Mouse (Mus musculus) retina, embryonic 14.5 days (tissue): ENCODE results near the gene Gm42715.

Source experiments
- DNase-seq: peaks from one replicate; pipeline ENCODE4 v3.0.0-alpha.2; 2015; ENCODE audit warnings: low spot score

The Gm42715 gene

DNA sequence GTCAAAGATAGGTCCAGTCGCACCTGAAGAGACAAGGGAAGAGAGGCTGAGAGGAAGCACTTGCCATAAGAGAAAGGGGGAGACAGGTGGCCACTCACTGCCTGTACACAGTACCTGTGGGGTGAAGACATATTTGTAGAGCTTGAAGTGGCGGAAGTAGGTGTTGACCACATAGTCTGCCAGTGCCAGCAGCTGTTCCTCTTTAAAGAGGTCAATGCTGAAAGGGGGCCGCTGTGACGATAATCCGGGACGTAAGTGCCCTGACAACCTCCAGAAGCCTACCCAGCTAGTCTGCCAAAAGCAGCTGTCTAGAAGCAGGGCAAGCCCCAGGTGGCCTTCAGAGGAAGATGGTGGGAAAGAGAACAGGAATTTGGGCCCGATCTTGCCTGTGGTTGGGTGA lies 65.6 kb downstream of the Gm42715 start:
- no peak for DNase-seq

DNA sequence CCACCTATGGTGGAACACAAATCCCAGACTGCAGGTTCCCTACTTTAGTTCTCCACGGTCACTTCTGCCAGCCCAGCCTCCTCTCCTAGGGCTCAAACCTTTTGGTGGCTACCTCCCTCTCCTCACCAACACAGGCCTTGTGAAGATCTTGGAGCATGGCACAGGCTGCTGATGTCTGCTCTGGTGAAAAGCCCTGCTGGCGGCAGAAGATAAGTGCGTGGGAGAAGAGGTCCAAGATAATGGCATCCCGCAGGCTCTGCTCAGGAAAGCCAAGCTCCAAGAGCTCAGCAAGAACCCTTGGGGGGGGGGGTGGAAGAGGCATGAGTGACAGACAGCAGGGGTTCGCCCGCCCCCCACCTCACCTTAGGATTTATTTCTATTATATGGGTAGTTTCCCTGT lies 66.8 kb downstream of the Gm42715 start:
- DNase-seq, result no peak

DNA sequence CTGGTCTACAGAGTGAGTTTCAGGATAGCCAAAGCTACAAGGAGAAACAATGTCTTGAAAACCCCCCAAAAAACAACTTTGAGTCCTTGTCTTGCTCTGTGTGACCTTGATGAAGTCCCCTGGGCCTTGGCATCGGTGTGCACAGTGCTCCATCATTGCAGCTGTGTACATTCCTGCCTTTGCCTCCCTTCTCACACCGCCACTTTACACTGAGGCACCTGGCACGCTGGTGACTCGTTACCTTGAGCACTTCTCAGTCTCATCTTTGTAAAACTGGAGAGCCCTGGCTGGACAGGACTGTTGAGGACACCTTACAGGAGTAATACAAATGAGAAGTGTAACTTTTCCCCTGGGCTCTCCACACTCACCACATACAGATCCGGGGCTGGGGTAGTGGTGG lies 67.8 kb downstream of the Gm42715 start:
- no peak for DNase-seq

DNA sequence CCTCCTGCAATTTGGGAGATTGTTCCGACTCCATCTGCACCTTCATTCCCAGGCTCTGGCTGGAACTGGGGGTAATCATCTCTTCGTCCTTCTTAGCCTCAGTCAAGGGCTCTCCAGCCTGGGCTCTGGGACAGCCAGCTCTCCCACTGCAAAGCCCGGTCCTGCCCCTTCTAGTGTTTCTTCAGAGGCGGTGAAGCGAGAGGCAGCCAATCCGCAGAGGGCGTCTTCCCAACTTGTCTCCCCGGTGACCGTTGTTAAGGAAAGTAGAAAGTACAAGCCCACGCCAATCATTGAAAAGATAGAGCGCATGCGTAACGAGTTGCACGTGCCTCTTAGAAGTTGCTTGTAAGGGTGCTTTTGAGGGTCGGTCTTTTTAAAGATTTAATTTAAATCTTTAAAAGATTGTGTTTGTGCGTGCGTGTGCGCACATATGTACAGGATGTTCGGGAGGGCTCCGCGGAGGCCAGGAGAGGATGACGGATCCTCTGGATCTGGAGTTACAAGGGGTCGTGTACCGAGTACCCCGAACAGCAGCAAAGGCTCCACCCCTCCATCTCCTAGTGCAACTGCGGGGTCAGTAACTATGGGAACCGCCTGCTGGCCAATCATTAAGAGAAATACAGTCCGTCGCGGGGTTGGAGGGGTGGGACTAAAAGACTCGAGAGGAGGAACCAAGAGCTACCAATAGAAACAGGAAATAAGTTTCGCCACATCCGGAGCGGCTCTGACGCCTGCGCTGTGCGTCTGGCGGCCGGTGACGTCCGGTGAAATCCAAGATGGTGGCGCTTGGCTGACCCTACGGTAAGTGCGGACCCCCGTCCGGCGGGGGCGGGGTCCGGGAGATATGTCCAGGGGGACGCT lies 68.9 kb downstream of the Gm42715 start, which contains the start of the genes Ccdc189 and Rnf40:
Gene Ccdc189, minus strand, starts transcription at position 585 of the 861 bp plus-strand sequence.
Gene Rnf40, plus strand, starts transcription at position 757 of the 861 bp plus-strand sequence.
- DNase-seq, result peak; percentile 98

DNA sequence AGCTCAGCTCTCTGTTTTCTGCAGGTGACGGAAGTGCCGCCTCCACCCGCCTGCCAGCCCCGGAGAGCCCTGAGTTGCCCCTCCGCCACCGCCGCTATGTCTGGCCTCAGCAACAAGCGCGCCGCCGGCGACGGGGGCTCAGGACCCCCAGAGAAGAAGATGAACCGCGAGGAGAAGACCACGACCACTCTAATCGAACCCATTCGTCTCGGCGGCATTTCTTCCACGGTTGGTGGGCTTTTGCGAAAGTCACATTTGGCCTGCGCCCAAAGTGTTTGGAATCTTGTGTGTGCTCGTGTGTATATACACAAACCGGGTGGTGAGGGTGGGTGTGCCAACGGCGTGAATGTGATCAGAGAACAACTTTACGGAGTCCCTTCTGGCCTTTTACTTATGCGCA lies 69.5 kb downstream of the Gm42715 start:
- no peak for DNase-seq

DNA sequence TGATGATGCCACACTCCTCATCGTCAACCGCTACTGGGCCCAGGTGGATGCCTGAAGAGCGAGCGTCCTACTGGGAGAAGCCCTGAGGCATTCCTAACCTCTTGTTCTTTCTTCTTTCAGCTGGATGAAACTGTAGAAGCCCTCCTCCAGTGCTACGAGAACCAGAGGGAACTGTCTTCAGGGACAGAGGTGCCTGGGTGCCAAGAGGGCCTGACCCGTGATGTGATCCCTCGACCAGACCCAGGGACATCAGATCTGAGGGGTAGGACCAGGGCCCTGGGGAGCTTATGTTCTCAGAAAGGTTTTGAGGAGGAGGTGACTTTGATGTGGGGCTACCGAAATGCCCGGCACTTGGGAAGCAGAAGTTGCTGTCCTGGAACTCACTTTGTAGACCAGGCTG lies 70.3 kb downstream of the Gm42715 start:
- DNase-seq, result no peak

DNA sequence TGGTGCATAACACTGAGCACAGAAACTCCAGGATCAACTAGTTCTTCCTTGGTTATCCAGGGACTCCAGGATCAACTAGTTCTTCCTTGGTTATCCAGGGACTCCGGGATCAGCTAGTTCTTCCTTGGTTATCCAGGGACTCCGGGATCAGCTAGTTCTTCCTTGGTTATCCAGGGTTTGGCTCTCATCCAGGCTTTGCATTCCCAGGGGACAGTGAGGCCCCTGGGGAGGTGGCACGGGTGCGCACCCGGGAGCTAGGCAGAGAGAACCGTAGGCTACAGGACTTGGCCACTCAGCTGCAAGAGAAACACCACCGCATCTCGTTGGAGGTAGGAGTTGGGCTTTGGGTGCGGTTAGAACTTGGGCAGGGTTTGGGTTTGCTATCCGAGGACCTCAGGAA lies 71.7 kb downstream of the Gm42715 start:
- no peak for DNase-seq

DNA sequence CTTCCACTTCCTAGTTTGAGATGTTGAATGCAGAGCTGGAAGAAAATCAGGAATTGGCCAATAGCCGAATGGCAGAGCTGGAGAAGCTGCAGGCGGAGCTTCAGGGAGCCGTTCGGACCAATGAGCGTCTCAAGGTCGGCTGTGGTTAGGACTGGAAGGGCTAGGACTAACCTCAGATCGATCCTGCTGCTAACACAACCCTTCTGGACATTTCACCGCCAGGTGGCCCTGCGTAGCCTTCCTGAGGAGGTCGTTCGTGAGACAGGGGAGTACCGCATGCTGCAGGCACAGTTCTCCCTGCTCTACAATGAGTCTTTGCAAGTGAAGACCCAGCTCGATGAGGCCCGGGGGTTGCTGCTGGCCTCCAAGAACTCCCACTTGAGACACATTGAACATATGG lies 73.2 kb downstream of the Gm42715 start:
- DNase-seq, result no peak

DNA sequence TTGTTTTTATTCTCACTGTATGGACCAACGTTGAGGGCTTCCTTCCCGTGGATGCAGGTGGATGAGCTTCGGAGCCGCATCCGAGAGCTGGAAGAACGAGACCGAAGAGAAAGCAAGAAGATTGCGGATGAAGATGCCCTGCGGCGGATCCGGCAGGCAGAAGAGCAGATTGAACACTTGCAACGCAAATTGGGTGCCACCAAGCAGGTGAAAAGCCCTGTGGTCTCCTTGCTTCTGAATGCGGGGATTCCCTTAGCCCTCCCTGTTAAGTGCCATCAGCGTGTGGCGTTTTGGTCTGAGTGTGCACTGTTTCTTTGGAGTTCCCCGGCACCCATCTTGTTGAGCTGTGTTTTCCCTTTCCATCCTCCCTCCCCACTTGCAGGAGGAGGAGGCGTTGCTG lies 77.4 kb downstream of the Gm42715 start:
- DNase-seq, result no peak

DNA sequence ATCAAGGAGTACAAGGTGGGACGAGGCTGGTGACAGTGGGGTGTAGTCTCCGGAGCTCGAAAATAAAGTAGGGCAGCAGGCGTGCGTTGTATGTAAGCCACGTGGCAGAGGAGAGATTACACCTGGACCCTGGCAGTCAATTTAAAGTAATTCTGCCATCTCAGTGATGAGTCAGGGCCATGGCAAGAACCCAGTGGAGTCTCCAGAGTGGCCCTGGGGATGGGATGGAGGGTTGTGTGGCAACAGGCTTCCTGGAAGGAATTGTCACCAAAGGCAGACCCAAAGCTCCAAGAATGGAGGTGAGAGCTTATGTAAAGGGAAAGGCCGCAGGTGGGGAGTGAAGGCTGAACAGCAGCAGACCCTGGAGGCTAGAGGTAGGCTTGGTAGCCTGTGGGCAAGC lies 81.2 kb downstream of the Gm42715 start:
- no peak for DNase-seq

DNA sequence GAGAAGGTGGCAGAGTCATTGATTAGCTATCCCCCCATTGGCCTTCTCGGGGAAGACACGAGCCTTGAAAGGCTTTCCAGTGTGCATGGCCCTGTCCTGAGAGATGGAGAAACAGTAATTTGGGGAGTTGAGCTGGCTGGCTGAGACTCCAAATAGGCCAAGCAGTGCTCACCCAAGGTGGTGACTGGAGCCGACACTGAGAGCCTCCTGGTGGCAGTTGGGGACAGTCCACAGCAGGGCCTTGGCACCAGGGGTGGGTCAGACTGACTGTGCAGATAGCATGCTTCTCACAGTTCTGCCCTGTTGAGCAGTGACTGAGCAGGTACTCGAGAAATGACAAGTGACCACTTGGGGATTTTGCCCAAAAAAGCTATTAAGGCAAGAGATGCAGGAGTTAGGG lies 82.4 kb downstream of the Gm42715 start:
- DNase-seq, result no peak

DNA sequence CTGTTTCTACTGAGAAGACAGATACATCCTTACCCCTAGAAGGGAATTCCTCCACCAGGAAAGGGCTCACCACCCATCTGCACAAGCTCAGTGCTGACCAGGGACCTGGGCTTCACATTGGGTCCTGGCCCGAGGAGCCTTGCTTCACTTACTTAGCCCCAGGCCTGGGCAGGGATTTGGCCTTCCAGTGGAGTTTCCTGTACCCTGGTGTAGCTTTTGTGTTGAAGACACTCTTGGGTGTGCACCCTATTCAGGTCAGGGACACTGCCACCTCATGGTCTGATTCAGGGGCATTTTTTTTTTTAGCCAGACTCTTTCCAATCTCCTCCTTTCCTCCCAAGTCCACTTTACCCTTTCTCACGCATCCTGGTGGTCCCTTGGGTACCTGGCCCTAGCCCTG lies 83.5 kb downstream of the Gm42715 start:
- DNase-seq, result no peak

DNA sequence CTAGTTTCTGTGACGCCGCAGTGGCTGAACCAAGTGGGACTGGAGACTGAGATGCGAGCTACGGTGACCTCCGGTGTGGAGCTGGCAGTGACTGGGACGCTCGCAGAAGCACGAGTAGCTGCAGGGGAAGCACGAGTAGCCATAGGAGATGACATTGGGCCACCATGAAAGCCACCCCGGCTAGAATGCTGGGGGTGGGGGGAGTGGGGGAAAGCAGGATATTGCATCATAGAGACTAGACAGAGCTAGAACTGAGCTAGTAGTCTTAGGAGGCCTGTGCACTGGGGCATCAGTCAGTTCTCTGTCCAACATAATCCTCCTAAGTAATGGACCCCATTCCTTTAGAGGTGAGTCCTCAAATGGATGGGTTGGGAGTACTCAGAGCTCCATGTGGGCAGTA lies 84.9 kb downstream of the Gm42715 start:
- DNase-seq, result no peak

DNA sequence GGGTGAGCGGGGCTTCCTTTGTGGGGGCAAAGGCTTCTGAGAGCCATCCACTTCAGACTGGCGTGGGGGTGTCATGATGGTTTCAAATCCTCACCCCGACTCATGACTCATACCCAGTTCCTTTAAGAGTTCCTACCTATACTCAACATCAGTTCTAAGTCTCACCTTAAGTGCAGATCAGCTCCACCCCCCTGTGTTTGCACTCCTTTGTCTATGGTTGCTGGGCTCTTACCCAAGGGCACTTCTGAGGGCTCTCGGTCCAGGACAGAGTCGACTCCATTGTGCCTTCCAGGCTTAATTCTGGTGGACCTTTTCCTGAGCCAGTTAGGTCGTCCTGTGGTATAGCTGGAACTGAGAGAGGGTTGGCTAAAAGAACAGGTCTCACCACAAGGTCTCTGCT lies 87.8 kb downstream of the Gm42715 start:
- DNase-seq, result no peak

DNA sequence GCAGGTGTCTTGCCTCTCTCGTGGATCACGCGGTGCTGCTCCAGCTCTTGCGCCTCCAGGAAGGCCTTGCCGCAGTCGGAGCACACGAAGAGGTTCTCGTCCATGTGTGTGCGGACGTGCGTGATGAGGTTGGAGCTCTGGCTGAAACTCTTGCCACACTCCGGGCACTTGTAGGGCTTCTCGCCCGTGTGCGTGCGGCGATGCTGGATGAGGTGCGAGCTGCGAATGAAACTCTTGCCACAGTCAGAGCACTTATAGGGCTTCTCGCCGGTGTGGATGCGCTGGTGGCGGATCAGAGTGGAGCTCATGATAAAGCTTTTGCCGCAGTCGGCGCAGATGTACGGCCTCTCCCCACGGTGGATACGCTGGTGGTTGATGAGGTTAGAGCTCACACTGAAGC lies 91.6 kb downstream of the Gm42715 start:
- DNase-seq, result no peak

DNA sequence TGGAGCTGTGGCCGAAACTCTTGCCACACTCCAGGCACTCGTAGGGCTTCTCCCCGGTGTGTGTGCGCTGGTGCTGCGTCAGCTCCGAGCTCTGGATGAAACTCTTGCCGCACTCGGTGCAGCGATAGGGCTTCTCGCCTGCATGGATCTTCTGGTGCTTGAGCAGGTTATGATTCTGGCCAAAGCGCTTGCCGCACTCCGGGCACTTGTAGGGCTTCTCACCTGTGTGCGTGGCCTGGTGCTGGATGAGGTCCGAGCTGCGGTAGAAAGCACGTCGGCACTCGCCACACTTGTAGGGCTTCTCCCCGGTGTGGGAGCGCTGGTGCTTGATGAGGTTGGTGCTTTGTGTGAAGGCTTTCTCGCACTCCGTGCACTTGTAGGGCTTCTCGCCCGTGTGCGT lies 92.2 kb downstream of the Gm42715 start:
- no peak for DNase-seq

DNA sequence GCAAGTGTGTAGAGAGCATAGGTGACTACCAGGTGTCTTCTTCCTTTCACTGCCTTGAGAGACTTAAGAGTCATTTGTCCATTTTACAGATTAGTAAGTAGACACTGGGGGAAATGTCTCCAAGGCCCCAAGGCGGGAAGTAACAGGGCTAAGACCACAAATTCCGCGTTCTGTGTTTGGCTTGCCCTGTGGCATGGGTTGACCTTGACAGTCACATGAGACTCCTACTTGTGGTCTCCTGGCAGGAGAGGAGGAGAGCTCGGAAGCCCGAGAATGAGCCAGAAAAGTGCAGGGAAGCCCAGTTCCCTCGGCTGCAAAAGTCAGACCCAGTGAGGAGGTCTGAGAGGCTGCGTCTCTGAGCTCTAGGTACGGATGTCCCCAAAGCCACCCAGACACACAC lies 94.1 kb downstream of the Gm42715 start:
- no peak for DNase-seq

DNA sequence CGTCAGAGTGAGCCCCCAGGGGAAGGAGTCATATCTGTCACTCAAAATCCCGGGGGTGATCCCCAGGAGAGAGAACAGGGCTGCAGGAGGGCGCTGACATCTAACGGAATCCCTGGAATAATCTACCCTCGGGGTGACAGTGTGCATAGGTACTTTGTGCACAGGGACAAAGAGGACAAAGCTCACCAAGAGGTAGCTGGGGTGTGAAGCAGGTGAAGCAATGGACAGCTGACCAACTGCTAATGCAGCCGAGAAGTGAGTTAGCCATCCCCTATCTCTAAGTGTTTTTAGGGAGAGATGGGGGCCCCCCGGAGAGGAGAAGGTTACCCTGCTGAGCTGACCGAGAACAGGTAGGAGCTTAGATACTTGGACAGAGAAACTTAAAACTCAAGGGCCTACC lies 94.7 kb downstream of the Gm42715 start:
- no peak for DNase-seq

DNA sequence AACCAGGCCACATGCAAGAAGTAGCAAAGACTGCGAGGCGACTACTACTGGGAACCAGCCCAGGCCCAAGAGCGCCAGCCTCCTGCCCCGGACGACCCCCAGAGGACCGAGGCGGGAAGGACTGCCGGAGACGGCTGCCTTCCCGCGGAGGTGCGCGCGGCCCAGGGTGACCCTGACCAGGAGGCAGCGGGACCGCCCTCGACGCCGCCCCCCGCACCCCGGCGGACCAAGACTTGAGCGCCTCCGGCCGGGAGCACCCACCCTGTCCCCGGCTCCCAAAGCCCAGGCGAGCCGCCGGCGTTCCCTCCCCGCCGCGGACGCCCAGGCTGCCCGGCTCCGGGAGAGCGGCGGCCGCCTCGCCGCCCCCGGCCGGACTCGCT lies 95.1 kb downstream of the Gm42715 start:
- DNase-seq, result peak; percentile 56

DNA sequence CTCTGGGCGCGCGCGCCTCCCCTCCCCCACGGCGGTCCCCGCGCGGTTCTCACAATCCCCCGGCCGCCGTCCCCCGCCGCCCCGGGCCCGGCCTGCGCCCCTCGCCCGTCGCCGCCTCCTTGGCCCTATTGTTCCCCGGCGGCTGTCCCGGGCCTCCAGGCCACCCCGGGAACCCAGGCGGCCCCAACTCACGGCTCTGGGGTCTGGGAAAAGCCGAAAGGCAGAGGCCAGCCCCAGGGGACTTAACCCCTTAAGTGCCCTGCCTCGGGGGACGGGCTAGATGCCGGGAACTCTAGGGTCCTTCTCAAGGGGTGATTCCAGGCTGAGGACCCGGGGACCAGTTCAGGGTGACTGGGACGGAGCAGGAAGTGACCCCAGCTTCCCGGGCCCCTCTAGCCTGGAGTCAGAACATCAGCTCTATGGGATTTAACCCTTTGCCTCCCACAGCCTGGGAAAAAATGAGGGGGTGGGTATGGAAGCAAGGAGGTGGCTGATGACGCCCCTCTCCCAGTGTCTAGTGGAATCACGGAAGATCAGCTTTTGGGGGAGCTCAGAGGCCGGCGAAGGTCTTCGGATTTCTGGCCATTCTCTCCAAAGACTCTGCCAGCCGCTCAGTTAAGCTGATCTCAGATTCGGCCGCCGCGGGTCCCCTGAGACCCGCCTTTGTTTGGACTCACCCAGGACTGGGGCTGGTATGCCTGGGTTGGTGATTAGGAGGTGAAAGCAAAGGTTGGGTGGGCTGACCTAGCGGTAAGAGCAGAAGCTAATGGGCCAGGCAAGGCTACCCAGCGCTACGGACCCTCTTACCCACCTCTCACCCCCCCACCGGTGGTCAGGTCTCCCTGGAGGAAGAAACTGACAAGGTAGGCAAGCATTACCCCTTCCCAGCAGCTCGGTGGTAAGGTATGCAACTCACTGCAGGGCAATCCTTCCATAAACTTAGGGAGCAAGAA lies 95.8 kb downstream of the Gm42715 start, which contains the start of gene Zfp629:
Gene Zfp629, minus strand, starts transcription at position 907 of the 953 bp plus-strand sequence.
- peak; percentile 92 for DNase-seq

DNA sequence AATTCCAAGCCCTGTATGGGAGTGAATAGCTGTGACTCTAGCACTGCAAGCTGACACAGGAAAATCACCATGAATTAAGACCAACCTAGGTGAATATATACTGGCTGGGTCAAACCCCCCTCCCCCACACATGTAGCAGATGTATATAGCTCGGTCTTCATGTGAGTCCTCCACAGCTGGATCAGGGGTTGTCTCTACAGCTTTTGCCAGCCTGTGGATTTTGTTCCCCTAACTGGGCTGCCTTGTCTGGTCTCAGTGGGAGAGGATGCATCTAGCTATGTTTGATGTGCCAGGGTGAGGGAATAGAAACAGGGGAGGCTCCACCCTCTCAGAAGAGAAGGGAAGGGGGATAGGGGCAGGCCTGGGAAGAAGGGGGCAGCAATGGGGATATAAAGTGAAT lies 97.0 kb downstream of the Gm42715 start:
- no peak for DNase-seq
